Mouse (Mus musculus): Measurements from ENCODE around the gene AI593442. TPM values are rescaled to one million over a fixed set of nuclear protein-coding genes. Genes with fewer than 3 reads are reported as not detected.

AI593442 gene
- total RNA-seq (2012; rRNA removed) = 0.16 and 0.54 TPM in 2 replicates

DNA sequence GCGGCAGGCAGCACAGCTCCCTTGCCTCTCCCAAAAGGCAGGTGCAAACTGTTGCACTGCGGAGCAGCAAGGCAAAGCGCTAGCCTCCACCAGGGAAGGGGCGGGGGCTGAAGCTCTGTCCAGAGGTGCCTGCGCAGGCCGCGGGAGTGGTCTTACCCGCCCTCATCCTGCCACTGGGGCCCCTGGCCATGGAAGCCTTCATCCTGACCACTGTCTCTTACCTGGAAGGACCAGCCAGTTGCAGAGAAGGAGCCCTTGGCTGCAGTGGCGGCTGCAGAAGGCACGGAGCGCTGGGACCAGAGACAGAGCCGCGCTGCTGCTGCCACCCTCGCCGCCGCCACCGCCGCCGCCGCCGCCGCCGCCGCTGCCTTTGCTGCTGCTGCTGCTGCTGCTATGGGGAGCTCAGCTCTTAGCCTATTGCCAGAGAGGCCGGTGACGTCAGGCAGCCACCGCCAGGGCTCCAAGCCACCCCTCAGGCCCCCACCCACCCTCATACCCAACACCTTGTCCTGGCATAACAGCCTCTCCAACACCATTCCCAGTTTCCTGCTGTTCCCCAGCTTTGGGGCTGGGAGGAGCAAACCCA is at the start of gene AI593442:
AI593442 (minus strand) TSS at position 419 of the 586 bp plus-strand sequence.
- Histone ChIP-seq H3K9ac (ENCODE audit: insufficient read depth, low read depth, low read length, poor library complexity, severe bottlenecking) (peak within 1 kb of the TSS; percentile 38), H3K27ac (ENCODE audit: insufficient read depth, low read depth, low read length, poor library complexity, severe bottlenecking) (no peak within 1 kb of the TSS)
- DNase-seq (ENCODE audit: low read depth, low spot score) = no peak

DNA sequence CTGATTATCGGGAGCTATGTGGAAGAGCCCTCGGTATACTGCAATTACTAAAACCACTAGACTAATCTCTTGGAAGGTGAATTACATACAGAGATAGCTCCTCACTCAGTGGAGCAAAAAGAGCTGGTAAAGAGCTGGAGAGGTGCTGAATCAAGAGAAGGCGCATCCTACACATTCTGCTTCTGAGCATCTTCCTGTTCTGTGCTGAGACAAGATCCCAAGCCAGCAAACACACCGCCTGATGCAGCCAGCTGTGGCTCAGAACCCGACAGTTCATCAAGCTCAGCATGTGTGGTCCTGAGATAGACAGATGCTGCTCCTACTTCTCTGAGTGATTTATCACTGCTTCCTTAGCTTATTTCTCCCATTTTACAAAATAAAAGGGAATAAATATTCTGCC is 49.2 kb upstream of the AI593442 start:
- Histone ChIP-seq H3K9ac (ENCODE audit: insufficient read depth, low read depth, low read length, poor library complexity, severe bottlenecking) (no peak overlapping the region), H3K9me3 (ENCODE audit: control insufficient read depth, insufficient read depth, low read depth, low read length) (no peaks in the 10 kb centered on the region), H3K36me3 (ENCODE audit: control insufficient read depth, insufficient read depth, low read length, poor library complexity, severe bottlenecking) (no peaks in the 10 kb centered on the region), H3K27ac (ENCODE audit: insufficient read depth, low read depth, low read length, poor library complexity, severe bottlenecking) (no peak overlapping the region), H3K4me3 (ENCODE audit: insufficient read depth in 1 of 2, low read depth in 1 of 2, low read length in 2 of 2, poor library complexity in 1 of 2, severe bottlenecking in 1 of 2) (no peak overlapping the region), H3K4me1 (ENCODE audit: control insufficient read depth in 2 of 2, insufficient read depth in 2 of 2, low read length in 2 of 2, poor library complexity in 1 of 2) (no peaks in the 10 kb centered on the region)
- no peak for DNase-seq (ENCODE audit: low read depth, low spot score)
- in situ Hi-C loops (cut with MboI; ENCODE audit: low sequenced_read_pairs in 2 of 2, unreplicated experiment in 2 of 2) = no loop called here
- TF ChIP-seq MAFK (IDR thresholded peaks at IDR 0.05; ENCODE audit: insufficient read depth, low read depth, low read length) (no peak), ZC3H11A (IDR thresholded peaks at IDR 0.05; ENCODE audit: borderline replicate concordance, low read depth, low read length) (no peak), ZNF384 (IDR thresholded peaks at IDR 0.05; ENCODE audit: low read depth, low read length) (no peak), HCFC1 (IDR thresholded peaks at IDR 0.05; ENCODE audit: borderline replicate concordance, insufficient read depth, low read length) (no peak), CHD2 (IDR thresholded peaks at IDR 0.05; ENCODE audit: low read depth, low read length) (no peak)

More for the DNA sequence above, at the start of gene AI593442:
- H3K36me3 ChIP-seq (ENCODE audit: control insufficient read depth, insufficient read depth, low read length, poor library complexity, severe bottlenecking) = no peaks in the 10 kb centered on the region
- H3K4me3 ChIP-seq (ENCODE audit: insufficient read depth in 1 of 2, low read depth in 1 of 2, low read length in 2 of 2, poor library complexity in 1 of 2, severe bottlenecking in 1 of 2) = peak within 1 kb of the TSS; percentile 78 to 89
- H3K9me3 ChIP-seq (ENCODE audit: control insufficient read depth, insufficient read depth, low read depth, low read length) = no peaks in the 10 kb centered on the region
- in situ Hi-C loops (cut with MboI; ENCODE audit: low sequenced_read_pairs in 2 of 2, unreplicated experiment in 2 of 2) = no loop called here
- TF ChIP-seq ZNF384 (IDR thresholded peaks at IDR 0.05; ENCODE audit: low read depth, low read length) = no peak
- TF ChIP-seq HCFC1 (IDR thresholded peaks at IDR 0.05; ENCODE audit: borderline replicate concordance, insufficient read depth, low read length) = no peak
- TF ChIP-seq CHD2 (IDR thresholded peaks at IDR 0.05; ENCODE audit: low read depth, low read length) = no peak
- TF ChIP-seq MAFK (IDR thresholded peaks at IDR 0.05; ENCODE audit: insufficient read depth, low read depth, low read length) = no peak
- no peak for TF ChIP-seq ZC3H11A (IDR thresholded peaks at IDR 0.05; ENCODE audit: borderline replicate concordance, low read depth, low read length)
- H3K4me1 ChIP-seq (ENCODE audit: control insufficient read depth in 2 of 2, insufficient read depth in 2 of 2, low read length in 2 of 2, poor library complexity in 1 of 2) = peaks cover 0 to 4% of the 10 kb centered on the region in 2 experiments; a peak in 1 of 4 replicates

DNA sequence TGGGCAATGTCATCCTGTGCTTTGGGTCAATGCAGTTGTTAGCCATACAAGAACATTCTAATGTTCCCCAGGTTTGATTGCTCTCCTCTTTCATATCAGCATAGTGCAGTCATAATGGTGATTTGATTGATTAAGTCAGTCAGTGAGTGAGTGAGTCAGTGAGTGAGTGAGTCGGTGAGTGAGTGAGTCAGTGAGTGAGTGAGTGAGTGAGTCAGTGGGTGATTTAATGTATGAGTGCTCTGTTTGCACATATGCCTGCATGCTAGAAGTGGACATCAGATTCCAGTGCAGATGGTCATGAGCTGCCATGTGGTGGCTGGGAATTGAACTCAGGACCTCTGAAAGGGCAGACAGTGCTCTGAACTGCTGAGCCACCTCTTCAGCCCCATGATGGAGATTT is 43.0 kb upstream of the AI593442 start:
- no peak overlapping the region for H3K27ac ChIP-seq (ENCODE audit: insufficient read depth, low read depth, low read length, poor library complexity, severe bottlenecking)
- no peaks in the 10 kb centered on the region for H3K9me3 ChIP-seq (ENCODE audit: control insufficient read depth, insufficient read depth, low read depth, low read length)
- H3K4me1 ChIP-seq (ENCODE audit: control insufficient read depth in 2 of 2, insufficient read depth in 2 of 2, low read length in 2 of 2, poor library complexity in 1 of 2) = no peaks in the 10 kb centered on the region
- TF ChIP-seq ZC3H11A (IDR thresholded peaks at IDR 0.05; ENCODE audit: borderline replicate concordance, low read depth, low read length) = no peak
- TF ChIP-seq ZNF384 (IDR thresholded peaks at IDR 0.05; ENCODE audit: low read depth, low read length) = no peak
- no peak for TF ChIP-seq CHD2 (IDR thresholded peaks at IDR 0.05; ENCODE audit: low read depth, low read length)
- TF ChIP-seq HCFC1 (IDR thresholded peaks at IDR 0.05; ENCODE audit: borderline replicate concordance, insufficient read depth, low read length) = no peak
- no peak for TF ChIP-seq MAFK (IDR thresholded peaks at IDR 0.05; ENCODE audit: insufficient read depth, low read depth, low read length)
- no peak overlapping the region for H3K4me3 ChIP-seq (ENCODE audit: insufficient read depth in 1 of 2, low read depth in 1 of 2, low read length in 2 of 2, poor library complexity in 1 of 2, severe bottlenecking in 1 of 2)
- H3K36me3 ChIP-seq (ENCODE audit: control insufficient read depth, insufficient read depth, low read length, poor library complexity, severe bottlenecking) = no peaks in the 10 kb centered on the region
- no peak overlapping the region for H3K9ac ChIP-seq (ENCODE audit: insufficient read depth, low read depth, low read length, poor library complexity, severe bottlenecking)
- no peak for DNase-seq (ENCODE audit: low read depth, low spot score)
- in situ Hi-C loops (cut with MboI; ENCODE audit: low sequenced_read_pairs in 2 of 2, unreplicated experiment in 2 of 2) = no loop called here

DNA sequence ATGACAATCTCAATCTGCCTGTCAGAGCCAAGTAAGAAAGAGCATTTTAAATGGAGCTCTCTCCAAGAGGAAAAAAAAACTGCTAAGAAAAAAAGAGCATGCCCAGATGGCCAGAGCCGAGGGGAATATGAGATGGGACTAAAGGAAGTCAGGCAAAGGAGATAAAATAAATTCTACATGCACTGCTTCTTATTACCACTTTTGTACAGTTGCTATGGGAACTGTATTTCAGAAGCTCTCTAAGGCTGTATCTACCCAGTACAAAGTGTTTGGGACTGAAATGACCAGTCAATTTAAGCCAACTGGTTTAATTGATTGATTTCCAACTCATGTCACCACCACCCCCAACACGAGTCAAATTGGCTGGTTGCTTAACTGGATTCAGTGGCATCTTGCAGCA is 40.0 kb upstream of the AI593442 start:
- Histone ChIP-seq H3K36me3 (ENCODE audit: control insufficient read depth, insufficient read depth, low read length, poor library complexity, severe bottlenecking) (no peaks in the 10 kb centered on the region), H3K27ac (ENCODE audit: insufficient read depth, low read depth, low read length, poor library complexity, severe bottlenecking) (no peak overlapping the region), H3K4me1 (ENCODE audit: control insufficient read depth in 2 of 2, insufficient read depth in 2 of 2, low read length in 2 of 2, poor library complexity in 1 of 2) (no peaks in the 10 kb centered on the region), H3K9ac (ENCODE audit: insufficient read depth, low read depth, low read length, poor library complexity, severe bottlenecking) (no peak overlapping the region), H3K4me3 (ENCODE audit: insufficient read depth in 1 of 2, low read depth in 1 of 2, low read length in 2 of 2, poor library complexity in 1 of 2, severe bottlenecking in 1 of 2) (no peak overlapping the region), H3K9me3 (ENCODE audit: control insufficient read depth, insufficient read depth, low read depth, low read length) (no peaks in the 10 kb centered on the region)
- no peak for DNase-seq (ENCODE audit: low read depth, low spot score)
- TF ChIP-seq ZC3H11A (IDR thresholded peaks at IDR 0.05; ENCODE audit: borderline replicate concordance, low read depth, low read length) = no peak
- TF ChIP-seq ZNF384 (IDR thresholded peaks at IDR 0.05; ENCODE audit: low read depth, low read length) = no peak
- no peak for TF ChIP-seq MAFK (IDR thresholded peaks at IDR 0.05; ENCODE audit: insufficient read depth, low read depth, low read length)
- no peak for TF ChIP-seq HCFC1 (IDR thresholded peaks at IDR 0.05; ENCODE audit: borderline replicate concordance, insufficient read depth, low read length)
- TF ChIP-seq CHD2 (IDR thresholded peaks at IDR 0.05; ENCODE audit: low read depth, low read length) = no peak
- in situ Hi-C loops (cut with MboI; ENCODE audit: low sequenced_read_pairs in 2 of 2, unreplicated experiment in 2 of 2) = no loop called here

All from ES-E14 (cell line).